Mouse (Mus musculus): Measurements from ENCODE around the gene Tsacc. TPM values are rescaled to one million over a fixed set of nuclear protein-coding genes. Genes with fewer than 3 reads are reported as not detected.
"Not testable (repeated sequence)": the region's sequence is repeated elsewhere in the genome, so short reads cannot be mapped to it uniquely, and the experiment has no call there.

Tsacc gene
- total and polyA plus RNA-seq, 3 experiments: 4.8 to 8.6 (median 5.1) TPM

GRCm38 (mm10) chr3:88299172-88299571, 2.4 kb upstream of the Tsacc start:
- no peak for DNase-seq
- TF ChIP-seq CTCF (IDR thresholded peaks at IDR 0.05): no peak
- no peak for TF ChIP-seq POLR2A (IDR thresholded peaks at IDR 0.05; ENCODE audit: insufficient read depth, low read depth, low read length)
- TF ChIP-seq EP300 (IDR thresholded peaks at IDR 0.05; ENCODE audit: insufficient read depth, low read depth, low read length): no peak
- Histone ChIP-seq H3K36me3 (ENCODE audit: control insufficient read depth, insufficient read depth, low read length) (peaks cover 6% of the 10 kb centered on the region), H3K27me3 (ENCODE audit: control insufficient read depth, insufficient read depth, low read length) (no peaks in the 10 kb centered on the region), H3K4me3 (no peak overlapping the region), H3K79me2 (replicated peaks; ENCODE audit: control insufficient read depth, insufficient read depth, low read length) (no peaks in the 10 kb centered on the region; the same call in 1 of the 2 replicates), H3K4me1 (ENCODE audit: control insufficient read depth, insufficient read depth, low read length) (peaks cover 3% of the 10 kb centered on the region), H3K27ac (no peak overlapping the region), H3K9ac (ENCODE audit: low read depth, low read length) (no peak overlapping the region)
- intact Hi-C loops (cut with DNase I): loop anchor here (5.0 kb wide), 1 partner anchor 38 kb away; the partner anchor contains the start of genes Smg5 and Tmem79
- 54% methylated on average over 1 of the region's 1 CpGs for WGBS

- Histone ChIP-seq H3K4me3 (peak overlapping the region; percentile 89), H3K4me1 (ENCODE audit: control insufficient read depth, insufficient read depth, low read length) (peaks cover 3% of the 10 kb centered on the region), H3K9ac (ENCODE audit: low read depth, low read length) (peak overlapping the region; percentile 80), H3K27me3 (ENCODE audit: control insufficient read depth, insufficient read depth, low read length) (no peaks in the 10 kb centered on the region), H3K27ac (peak overlapping the region; percentile 91), H3K36me3 (ENCODE audit: control insufficient read depth, insufficient read depth, low read length) (peaks cover 6% of the 10 kb centered on the region), H3K79me2 (replicated peaks; ENCODE audit: control insufficient read depth, insufficient read depth, low read length) (no peaks in the 10 kb centered on the region; the same call in 1 of the 2 replicates)
- WGBS: under 1% methylated on average over 30 of the region's 30 CpGs
- DNase-seq: no peak
- TF ChIP-seq POLR2A (IDR thresholded peaks at IDR 0.05; ENCODE audit: insufficient read depth, low read depth, low read length) (no peak), EP300 (IDR thresholded peaks at IDR 0.05; ENCODE audit: insufficient read depth, low read depth, low read length) (no peak), CTCF (IDR thresholded peaks at IDR 0.05) (no peak)
- intact Hi-C loops (cut with DNase I): loop anchor here (5.0 kb wide), 1 partner anchor 40 kb away; the partner anchor contains the start of genes Smg5 and Tmem79
These were observed 587 bp upstream of the Tsacc start for GRCm38 (mm10) chr3:88297321-88297851.

DNA sequence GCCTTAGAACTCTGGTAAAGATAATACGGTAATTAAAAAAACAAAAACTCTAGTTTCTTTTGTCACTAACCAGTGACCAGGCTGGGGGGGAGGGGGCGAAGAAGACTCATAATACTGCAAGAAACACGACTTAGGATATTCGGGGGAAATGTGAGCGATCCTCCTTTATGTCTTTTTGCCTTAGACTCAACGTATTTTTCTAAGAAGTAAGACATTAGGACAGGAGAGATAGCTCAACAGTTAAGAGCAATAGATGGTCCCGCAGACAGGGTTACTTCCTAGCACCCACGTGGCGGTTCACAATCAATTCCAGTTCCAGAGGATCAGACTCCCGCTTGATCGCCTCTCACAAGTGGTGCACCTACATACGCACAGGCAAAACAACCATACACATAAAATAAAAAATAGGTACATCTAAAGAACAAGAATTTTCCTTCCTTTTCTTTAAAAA, 664 bp downstream of the Tsacc start:
- DNase-seq: no peak
- 1% methylated on average over 12 of the region's 12 CpGs for WGBS
- Histone ChIP-seq H3K27ac (peak overlapping the region; percentile 95), H3K79me2 (replicated peaks; ENCODE audit: control insufficient read depth, insufficient read depth, low read length) (no peaks in the 10 kb centered on the region; the same call in 1 of the 2 replicates), H3K9ac (ENCODE audit: low read depth, low read length) (peak overlapping the region; percentile 42; the same call in 1 of the 2 replicates), H3K27me3 (ENCODE audit: control insufficient read depth, insufficient read depth, low read length) (no peaks in the 10 kb centered on the region), H3K4me1 (ENCODE audit: control insufficient read depth, insufficient read depth, low read length) (peaks cover 3% of the 10 kb centered on the region), H3K36me3 (ENCODE audit: control insufficient read depth, insufficient read depth, low read length) (peaks cover 6% of the 10 kb centered on the region), H3K4me3 (peak overlapping the region; percentile 64)
- intact Hi-C loops (cut with DNase I): loop anchor here (5.0 kb wide), 1 partner anchor 41 kb away; the partner anchor contains the start of genes Smg5 and Tmem79
- TF ChIP-seq EP300 (IDR thresholded peaks at IDR 0.05; ENCODE audit: insufficient read depth, low read depth, low read length) (no peak), CTCF (IDR thresholded peaks at IDR 0.05) (no peak), POLR2A (IDR thresholded peaks at IDR 0.05; ENCODE audit: insufficient read depth, low read depth, low read length) (no peak)

- H3K4me1 ChIP-seq (ENCODE audit: control insufficient read depth, insufficient read depth, low read length); H3K36me3 ChIP-seq (ENCODE audit: control insufficient read depth, insufficient read depth, low read length); H3K27me3 ChIP-seq (ENCODE audit: control insufficient read depth, insufficient read depth, low read length); H3K27ac ChIP-seq; H3K79me2 ChIP-seq (replicated peaks; ENCODE audit: control insufficient read depth, insufficient read depth, low read length); H3K4me3 ChIP-seq; H3K9ac ChIP-seq (ENCODE audit: low read depth, low read length); DNase-seq: not testable (repeated sequence)
- WGBS: 69% methylated on average over 1 of the region's 1 CpGs
- intact Hi-C loops (cut with DNase I): loop anchor here (5.0 kb wide), 1 partner anchor 42 kb away; the partner anchor contains the start of genes Smg5 and Tmem79
These were observed 1.5 kb downstream of the Tsacc start for GRCm38 (mm10) chr3:88295272-88295671.

- no peak for DNase-seq
These were observed 4.8 kb downstream of the Tsacc start for GRCm38 (mm10) chr3:88291970-88292369.

GRCm38 (mm10) chr3:88288133-88288713, 8.6 kb downstream of the Tsacc start:
- H3K4me3 ChIP-seq; H3K27me3 ChIP-seq (ENCODE audit: control insufficient read depth, insufficient read depth, low read length); H3K79me2 ChIP-seq (replicated peaks; ENCODE audit: control insufficient read depth, insufficient read depth, low read length); H3K27ac ChIP-seq; H3K36me3 ChIP-seq (ENCODE audit: control insufficient read depth, insufficient read depth, low read length); H3K4me1 ChIP-seq (ENCODE audit: control insufficient read depth, insufficient read depth, low read length); H3K9ac ChIP-seq (ENCODE audit: low read depth, low read length); intact Hi-C loops (cut with DNase I); DNase-seq: not testable (repeated sequence)
- WGBS: 66% methylated on average over 10 of the region's 10 CpGs

More at GRCm38 (mm10) chr3:88291970-88292369, 4.8 kb downstream of the Tsacc start:
- no peaks in the 10 kb centered on the region for H3K79me2 ChIP-seq (replicated peaks; ENCODE audit: control insufficient read depth, insufficient read depth, low read length)
- 61% methylated on average over 4 of the region's 4 CpGs for WGBS
- no peaks in the 10 kb centered on the region for H3K36me3 ChIP-seq (ENCODE audit: control insufficient read depth, insufficient read depth, low read length)
- TF ChIP-seq EP300 (IDR thresholded peaks at IDR 0.05; ENCODE audit: insufficient read depth, low read depth, low read length) (no peak), POLR2A (IDR thresholded peaks at IDR 0.05; ENCODE audit: insufficient read depth, low read depth, low read length) (no peak), CTCF (IDR thresholded peaks at IDR 0.05) (peak; percentile 60)
- no peak overlapping the region for H3K27ac ChIP-seq
- no peak overlapping the region for H3K9ac ChIP-seq (ENCODE audit: low read depth, low read length)
- no peak overlapping the region for H3K4me3 ChIP-seq
- intact Hi-C loops (cut with DNase I): no loop called here
- no peaks in the 10 kb centered on the region for H3K4me1 ChIP-seq (ENCODE audit: control insufficient read depth, insufficient read depth, low read length)
- no peaks in the 10 kb centered on the region for H3K27me3 ChIP-seq (ENCODE audit: control insufficient read depth, insufficient read depth, low read length)
